Mouse (Mus musculus): ENCODE data around the gene Cc2d2a.

The Cc2d2a gene

GRCm38 (mm10) chr5:43728375-43729165, 66.4 kb downstream of the Cc2d2a start:
- DNase-seq: no peak

- no peak for DNase-seq
These were observed 70.2 kb downstream of the Cc2d2a start for GRCm38 (mm10) chr5:43732381-43732780.

- no peak for DNase-seq
These were observed 82.0 kb downstream of the Cc2d2a start for GRCm38 (mm10) chr5:43744187-43744586.

GRCm38 (mm10) chr5:43745156-43745555, 83.0 kb downstream of the Cc2d2a start:
- no peak for DNase-seq

GRCm38 (mm10) chr5:43748039-43748438, 85.9 kb downstream of the Cc2d2a start:
- no peak for DNase-seq

GRCm38 (mm10) chr5:43749092-43749491, 86.9 kb downstream of the Cc2d2a start:
- DNase-seq: no peak

GRCm38 (mm10) chr5:43770618-43771354, 108.6 kb downstream of the Cc2d2a start:
- no peak for DNase-seq

- no peak for DNase-seq
These were observed 109.4 kb downstream of the Cc2d2a start for GRCm38 (mm10) chr5:43771555-43771954.

- DNase-seq: no peak
These were observed 114.3 kb downstream of the Cc2d2a start for GRCm38 (mm10) chr5:43776407-43776806.

- no peak for DNase-seq
These were observed 114.8 kb downstream of the Cc2d2a start for GRCm38 (mm10) chr5:43776993-43777392.

- DNase-seq: no peak
These were observed 116.4 kb downstream of the Cc2d2a start for GRCm38 (mm10) chr5:43778583-43778982.

- DNase-seq: no peak
These were observed 119.4 kb downstream of the Cc2d2a start for GRCm38 (mm10) chr5:43781423-43781976.

- peak; percentile 90 to 92 for DNase-seq
These were observed 120.1 kb downstream of the Cc2d2a start for GRCm38 (mm10) chr5:43781977-43782930.

GRCm38 (mm10) chr5:43783996-43784395, 121.8 kb downstream of the Cc2d2a start:
- DNase-seq: no peak

- no peak for DNase-seq
These were observed 124.5 kb downstream of the Cc2d2a start for GRCm38 (mm10) chr5:43786607-43787006.

- no peak for DNase-seq
These were observed 126.0 kb downstream of the Cc2d2a start for GRCm38 (mm10) chr5:43787976-43788752.

Measured in cerebellum, postnatal 10 days (tissue).